Mouse (Mus musculus): ENCODE measurements around the gene Sept11.

DNA sequence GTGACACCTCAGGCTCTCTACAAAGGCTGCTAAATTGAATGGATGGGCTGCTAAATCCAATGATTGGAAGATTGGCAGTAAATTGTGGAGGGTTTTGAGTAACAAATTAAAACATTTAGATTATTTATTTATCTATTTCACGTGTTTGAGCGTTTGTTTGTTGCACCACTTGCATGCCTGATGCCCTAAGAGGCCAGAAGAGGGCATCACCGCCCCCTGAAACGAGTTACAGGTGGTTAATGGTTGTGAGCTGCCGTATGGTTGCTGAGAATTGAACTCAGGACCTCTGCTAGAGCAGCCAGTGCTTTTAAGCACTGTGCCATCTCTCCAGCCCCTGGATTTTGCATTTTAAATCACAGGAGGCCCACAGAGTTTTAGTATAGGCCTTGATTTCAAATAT, 42.2 kb upstream of the Sept11 start:
- TF ChIP-seq CTCF (IDR thresholded peaks at IDR 0.05; ENCODE audit: control insufficient read depth, insufficient read depth, low read length) (no peak), POLR2A (IDR thresholded peaks at IDR 0.05; ENCODE audit: borderline replicate concordance, control insufficient read depth, low read depth, low read length) (no peak)
